Mouse (Mus musculus) left cerebral cortex, adult 2 months (tissue): ENCODE measurements around the gene Zfp385b. TPM values are rescaled to one million over a fixed set of nuclear protein-coding genes. Genes with fewer than 3 reads are reported as not detected.
"Not testable (repeated sequence)": the region's sequence is repeated elsewhere in the genome, so short reads cannot be mapped to it uniquely, and the experiment has no call there.

Source experiments
- DNase-seq, 2 experiments: peaks; one replicate each; pipeline ENCODE4 v3.0.0; 2021 to 2022; ENCODE audit warnings: low spot score in 2 of 2, mixed read lengths in 1 of 2; ENCODE audit errors: extremely low spot score in 1 of 2
- H3K27ac ChIP-seq: fragments of 200-600 bp; 2 replicates; pipeline ENCODE4 v1.8.1; 2022
- H3K4me3 ChIP-seq: fragments of 200-600 bp; 2 replicates; pipeline ENCODE4 v1.8.1; 2022
- CTCF ChIP-seq: fragments of 200-600 bp; IDR thresholded peaks from 2 replicates; pipeline ENCODE4 v1.8.1; 2022; ENCODE audit warnings: antibody characterized with exemption, mild to moderate bottlenecking, moderate library complexity
- intact Hi-C: fragments of 180-260 bp; cut with DNase I; formaldehyde crosslinking; loops from one replicate; pipeline ENCODE4 v1.15.1; 2025
- total RNA-seq, 2 experiments: library from RNA; stranded (reverse); gene quantifications; 2 replicates each; pipeline ENCODE4 v1.2.3; 2021

The Zfp385b gene
- total RNA-seq, 2 experiments from 2014 or later = 47.8 to 54.1 TPM

- no peak overlapping the region for H3K4me3 ChIP-seq
- no peak for DNase-seq
- intact Hi-C loops = no loop called here
- no peak overlapping the region for H3K27ac ChIP-seq
- TF ChIP-seq CTCF = no peak
These were observed 347.1 kb downstream of the Zfp385b start for GRCm38 (mm10) chr2:77472254-77472837.

- no peak for DNase-seq
- TF ChIP-seq CTCF = no peak
- Histone ChIP-seq H3K4me3 (no peak overlapping the region), H3K27ac (no peak overlapping the region)
- intact Hi-C loops = no loop called here
These were observed 348.7 kb downstream of the Zfp385b start for GRCm38 (mm10) chr2:77470716-77471115.

- intact Hi-C loops = no loop called here
- no peak for TF ChIP-seq CTCF
- no peak for DNase-seq
- no peak overlapping the region for H3K4me3 ChIP-seq
- no peak overlapping the region for H3K27ac ChIP-seq
These were observed 358.0 kb downstream of the Zfp385b start for GRCm38 (mm10) chr2:77461413-77461812.

- TF ChIP-seq CTCF = no peak
- intact Hi-C loops = no loop called here
- H3K27ac ChIP-seq = no peak overlapping the region
- H3K4me3 ChIP-seq = no peak overlapping the region
- DNase-seq = no peak
These were observed 359.4 kb downstream of the Zfp385b start for GRCm38 (mm10) chr2:77460011-77460410.

GRCm38 (mm10) chr2:77458431-77458830, 361.0 kb downstream of the Zfp385b start:
- intact Hi-C loops = no loop called here
- TF ChIP-seq CTCF = no peak

GRCm38 (mm10) chr2:77457120-77457519, 362.3 kb downstream of the Zfp385b start:
- DNase-seq = no peak
- no peak for TF ChIP-seq CTCF
- intact Hi-C loops = no loop called here
- Histone ChIP-seq H3K27ac (no peak overlapping the region), H3K4me3 (no peak overlapping the region)

More at GRCm38 (mm10) chr2:77458431-77458830, 361.0 kb downstream of the Zfp385b start:
- Histone ChIP-seq H3K4me3 (no peak overlapping the region), H3K27ac (no peak overlapping the region)
- DNase-seq = no peak

- DNase-seq = peak; percentile 23 to 45
- peak; percentile 62 for TF ChIP-seq CTCF
- intact Hi-C loops = loop anchor here (1.0 kb wide), 1 partner anchor 253 kb away; no protein-coding TSS in a partner anchor
- no peak overlapping the region for H3K27ac ChIP-seq
- no peak overlapping the region for H3K4me3 ChIP-seq
These were observed 362.8 kb downstream of the Zfp385b start for GRCm38 (mm10) chr2:77456602-77457001.

- DNase-seq = no peak
- TF ChIP-seq CTCF = no peak
- intact Hi-C loops = no loop called here
- H3K4me3 ChIP-seq = no peak overlapping the region
- H3K27ac ChIP-seq = no peak overlapping the region
These were observed 365.0 kb downstream of the Zfp385b start for GRCm38 (mm10) chr2:77454341-77454937.

- TF ChIP-seq CTCF = no peak
- intact Hi-C loops = no loop called here
- no peak for DNase-seq
These were observed 365.7 kb downstream of the Zfp385b start for GRCm38 (mm10) chr2:77453786-77454185.

GRCm38 (mm10) chr2:77450017-77450416, 369.4 kb downstream of the Zfp385b start:
- intact Hi-C loops, H3K27ac ChIP-seq, DNase-seq, H3K4me3 ChIP-seq: not testable (repeated sequence)

More at GRCm38 (mm10) chr2:77453786-77454185, 365.7 kb downstream of the Zfp385b start:
- Histone ChIP-seq H3K27ac (no peak overlapping the region), H3K4me3 (no peak overlapping the region)

- H3K4me3 ChIP-seq = no peak overlapping the region
- no peak for TF ChIP-seq CTCF
- no peak overlapping the region for H3K27ac ChIP-seq
- intact Hi-C loops = no loop called here
- no peak for DNase-seq
These were observed 370.4 kb downstream of the Zfp385b start for GRCm38 (mm10) chr2:77448951-77449480.

GRCm38 (mm10) chr2:77444282-77444681, 375.2 kb downstream of the Zfp385b start:
- DNase-seq = no peak
- Histone ChIP-seq H3K4me3 (no peak overlapping the region), H3K27ac (no peak overlapping the region)
- no peak for TF ChIP-seq CTCF
- intact Hi-C loops = no loop called here

GRCm38 (mm10) chr2:77440591-77440990, 378.8 kb downstream of the Zfp385b start:
- intact Hi-C loops = no loop called here
- Histone ChIP-seq H3K4me3 (no peak overlapping the region), H3K27ac (no peak overlapping the region)
- no peak for DNase-seq
- TF ChIP-seq CTCF = no peak
